Mouse (Mus musculus): ENCODE measurements at regions not wholly inside any gene's neighbourhood (a gene's known extent, or its start where the extent isn't known, plus 50 kb on each side); places are given as distances from the start of the nearest gene placed in this dataset.

DNA sequence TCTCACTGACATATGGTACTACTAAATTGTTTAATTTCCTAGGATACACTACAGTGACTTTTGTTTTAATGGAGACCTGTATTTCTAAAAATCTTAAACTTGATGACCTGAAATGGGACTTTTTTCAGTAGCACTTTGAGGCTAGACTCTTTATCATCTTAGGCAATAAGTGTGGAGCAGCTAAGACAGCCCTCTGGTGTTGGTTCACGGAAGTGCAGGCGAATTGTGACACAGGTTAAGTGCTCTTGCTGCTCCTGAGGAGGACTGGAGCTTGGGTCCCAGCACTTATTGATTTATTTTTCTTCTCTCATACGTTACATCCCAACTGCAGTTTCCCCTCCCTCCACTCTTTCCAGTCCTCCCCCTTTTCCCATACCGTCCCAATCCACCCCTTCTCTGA lies 92.1 kb upstream of the Fam174b start:
- no peak overlapping the region for H3K4me3 ChIP-seq (ENCODE audit: inconsistent target)
- no peaks in the 10 kb centered on the region for H3K79me2 ChIP-seq (ENCODE audit: inconsistent target)
- H3K36me3 ChIP-seq (ENCODE audit: inconsistent target), result no peaks in the 10 kb centered on the region
- no peak overlapping the region for H3K27ac ChIP-seq
- 33% methylated on average over 4 of the region's 4 CpGs for WGBS (ENCODE audit: missing documents)

GRCm38 (mm10) chr7:73647140-73647539 lies 93.0 kb upstream of the Fam174b start:
- WGBS (ENCODE audit: missing documents), result 72% methylated on average over 4 of the region's 4 CpGs
- H3K4me3 ChIP-seq (ENCODE audit: inconsistent target), result no peak overlapping the region
- no peak overlapping the region for H3K27ac ChIP-seq
- no peaks in the 10 kb centered on the region for H3K79me2 ChIP-seq (ENCODE audit: inconsistent target)
- no peaks in the 10 kb centered on the region for H3K36me3 ChIP-seq (ENCODE audit: inconsistent target)

DNA sequence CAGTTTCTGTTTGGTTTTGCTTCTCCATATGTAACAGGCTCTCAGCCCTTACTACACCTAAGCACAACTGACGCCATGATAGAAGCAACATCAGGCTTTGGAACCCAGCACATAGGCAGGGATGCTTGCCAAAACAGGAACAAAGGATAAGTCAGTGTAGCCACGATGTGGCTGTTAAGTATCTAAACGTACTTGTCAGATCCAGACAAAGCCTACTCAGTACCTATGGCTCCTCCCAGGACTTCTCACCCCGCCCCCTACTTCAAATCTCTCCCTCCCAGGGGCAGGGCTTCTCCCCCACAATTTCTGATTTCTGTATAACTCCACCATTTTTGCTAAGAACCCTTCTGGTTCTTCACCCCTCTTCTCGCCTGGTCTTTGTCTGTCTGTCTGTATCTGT lies 93.4 kb upstream of the Fam174b start:
- WGBS (ENCODE audit: missing documents), result 45% methylated on average over 5 of the region's 5 CpGs
- no peak overlapping the region for H3K27ac ChIP-seq

GRCm38 (mm10) chr7:73644362-73644904 lies 95.7 kb upstream of the Fam174b start:
- 72% methylated on average over 3 of the region's 4 CpGs for whole genome bisulfite sequencing (ENCODE audit: missing documents)
- no peak overlapping the region for H3K4me3 ChIP-seq (ENCODE audit: inconsistent target)
- no peak overlapping the region for H3K27ac ChIP-seq
- no peaks in the 10 kb centered on the region for H3K36me3 ChIP-seq (ENCODE audit: inconsistent target)
- H3K79me2 ChIP-seq (ENCODE audit: inconsistent target), result no peaks in the 10 kb centered on the region

More for the DNA sequence above, 93.4 kb upstream of the Fam174b start:
- Histone ChIP-seq H3K79me2 (ENCODE audit: inconsistent target) (no peaks in the 10 kb centered on the region), H3K36me3 (ENCODE audit: inconsistent target) (no peaks in the 10 kb centered on the region), H3K4me3 (ENCODE audit: inconsistent target) (no peak overlapping the region)

DNA sequence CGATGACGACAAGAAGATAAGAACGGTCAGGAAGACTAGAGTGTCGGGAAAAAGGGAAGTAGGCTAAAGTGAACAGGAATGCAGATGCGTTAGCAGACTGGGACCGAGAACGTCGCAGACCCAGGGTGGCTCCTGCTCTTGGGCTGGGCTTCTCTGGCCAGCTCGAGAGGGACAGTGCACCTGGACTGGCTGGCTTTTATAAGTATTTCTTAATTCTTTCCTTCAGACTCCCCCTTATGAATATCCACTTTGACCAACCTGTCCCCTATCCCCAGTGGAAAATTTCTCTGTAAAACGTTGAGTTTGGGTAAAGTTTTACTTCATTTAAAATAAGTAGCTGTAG lies 96.1 kb upstream of the Fam174b start:
- 58% methylated on average over 10 of the region's 10 CpGs for WGBS (ENCODE audit: missing documents)
- no peaks in the 10 kb centered on the region for H3K36me3 ChIP-seq (ENCODE audit: inconsistent target)

GRCm38 (mm10) chr7:73643306-73643992 lies 96.7 kb upstream of the Fam174b start:
- no peak overlapping the region for H3K27ac ChIP-seq
- no peaks in the 10 kb centered on the region for H3K36me3 ChIP-seq (ENCODE audit: inconsistent target)
- no peaks in the 10 kb centered on the region for H3K79me2 ChIP-seq (ENCODE audit: inconsistent target)
- no peak overlapping the region for H3K4me3 ChIP-seq (ENCODE audit: inconsistent target)
- 91% methylated on average over 17 of the region's 19 CpGs for WGBS (ENCODE audit: missing documents)

More for the DNA sequence above, 96.1 kb upstream of the Fam174b start:
- Histone ChIP-seq H3K79me2 (ENCODE audit: inconsistent target) (no peaks in the 10 kb centered on the region), H3K4me3 (ENCODE audit: inconsistent target) (no peak overlapping the region), H3K27ac (no peak overlapping the region)

GRCm38 (mm10) chr7:73640194-73640593 lies 98.6 kb upstream of the Chd2 start:
- H3K27ac ChIP-seq, result no peak overlapping the region
- H3K79me2 ChIP-seq (ENCODE audit: inconsistent target), result no peaks in the 10 kb centered on the region
- WGBS (ENCODE audit: missing documents), result 75% methylated on average over 2 of the region's 2 CpGs
- no peak overlapping the region for H3K4me3 ChIP-seq (ENCODE audit: inconsistent target)
- H3K36me3 ChIP-seq (ENCODE audit: inconsistent target), result no peaks in the 10 kb centered on the region

DNA sequence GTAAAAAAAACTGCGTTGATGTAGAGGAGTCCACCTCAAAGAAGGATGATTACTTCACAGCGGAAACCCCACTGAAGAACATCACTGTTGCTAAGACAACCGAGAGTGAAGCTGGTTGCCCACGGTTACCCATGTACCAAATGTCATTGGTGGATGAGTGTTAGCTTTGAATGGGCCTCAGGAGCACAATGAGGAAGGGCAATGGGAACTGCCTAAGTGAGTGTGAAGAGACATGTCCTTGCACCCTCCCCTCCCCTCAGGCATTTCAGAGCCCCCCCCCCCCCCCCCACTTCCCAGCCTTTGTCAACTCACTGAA lies 96.1 kb upstream of the Chd2 start:
- H3K4me3 ChIP-seq (ENCODE audit: inconsistent target), result no peak overlapping the region
- WGBS (ENCODE audit: missing documents), result 93% methylated on average over 4 of the region's 4 CpGs

GRCm38 (mm10) chr7:73637101-73637809 lies 95.6 kb upstream of the Chd2 start:
- H3K27ac ChIP-seq, result no peak overlapping the region
- no peaks in the 10 kb centered on the region for H3K79me2 ChIP-seq (ENCODE audit: inconsistent target)
- 89% methylated on average over 5 of the region's 5 CpGs for WGBS (ENCODE audit: missing documents)
- H3K36me3 ChIP-seq (ENCODE audit: inconsistent target), result no peaks in the 10 kb centered on the region
- H3K4me3 ChIP-seq (ENCODE audit: inconsistent target), result no peak overlapping the region

More for the DNA sequence above, 96.1 kb upstream of the Chd2 start:
- Histone ChIP-seq H3K79me2 (ENCODE audit: inconsistent target) (no peaks in the 10 kb centered on the region), H3K27ac (no peak overlapping the region), H3K36me3 (ENCODE audit: inconsistent target) (no peaks in the 10 kb centered on the region)

- H3K27ac ChIP-seq, result no peak overlapping the region
- H3K4me3 ChIP-seq (ENCODE audit: inconsistent target), result no peak overlapping the region
- no peaks in the 10 kb centered on the region for H3K79me2 ChIP-seq (ENCODE audit: inconsistent target)
- 96% methylated on average over 9 of the region's 9 CpGs for WGBS (ENCODE audit: missing documents)
- H3K36me3 ChIP-seq (ENCODE audit: inconsistent target), result no peaks in the 10 kb centered on the region
Measured at GRCm38 (mm10) chr7:73635422-73635821, 93.8 kb upstream of the Chd2 start.

DNA sequence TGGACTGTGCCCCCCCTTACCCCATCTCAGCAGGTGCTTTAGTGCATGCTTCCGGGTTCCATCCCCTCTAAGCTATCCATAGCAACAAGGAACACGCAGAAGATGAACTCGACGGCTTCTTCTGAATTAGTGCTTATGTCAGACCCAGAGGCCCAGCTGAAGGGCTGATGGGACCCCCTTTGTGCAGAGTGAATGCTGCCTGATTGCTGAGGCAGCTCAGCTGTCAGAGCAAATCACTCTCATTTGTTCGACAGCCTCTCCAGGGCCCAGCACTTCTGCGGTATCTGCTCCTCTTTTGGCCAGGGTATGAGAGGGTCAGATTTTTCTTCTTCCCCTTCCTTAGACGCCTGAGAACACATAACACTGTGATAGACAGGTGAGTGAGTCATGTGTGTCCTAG lies 89.2 kb upstream of the Chd2 start:
- H3K79me2 ChIP-seq (ENCODE audit: inconsistent target), result no peaks in the 10 kb centered on the region
- H3K4me3 ChIP-seq (ENCODE audit: inconsistent target), result no peak overlapping the region
- no peak overlapping the region for H3K27ac ChIP-seq
- WGBS (ENCODE audit: missing documents), result 92% methylated on average over 7 of the region's 7 CpGs
- H3K36me3 ChIP-seq (ENCODE audit: inconsistent target), result no peaks in the 10 kb centered on the region

GRCm38 (mm10) chr7:73629182-73629581 lies 87.6 kb upstream of the Chd2 start:
- no peak overlapping the region for H3K27ac ChIP-seq
- H3K4me3 ChIP-seq (ENCODE audit: inconsistent target), result no peak overlapping the region
- no peaks in the 10 kb centered on the region for H3K36me3 ChIP-seq (ENCODE audit: inconsistent target)
- H3K79me2 ChIP-seq (ENCODE audit: inconsistent target), result no peaks in the 10 kb centered on the region
- WGBS (ENCODE audit: missing documents), result 90% methylated on average over 2 of the region's 2 CpGs

DNA sequence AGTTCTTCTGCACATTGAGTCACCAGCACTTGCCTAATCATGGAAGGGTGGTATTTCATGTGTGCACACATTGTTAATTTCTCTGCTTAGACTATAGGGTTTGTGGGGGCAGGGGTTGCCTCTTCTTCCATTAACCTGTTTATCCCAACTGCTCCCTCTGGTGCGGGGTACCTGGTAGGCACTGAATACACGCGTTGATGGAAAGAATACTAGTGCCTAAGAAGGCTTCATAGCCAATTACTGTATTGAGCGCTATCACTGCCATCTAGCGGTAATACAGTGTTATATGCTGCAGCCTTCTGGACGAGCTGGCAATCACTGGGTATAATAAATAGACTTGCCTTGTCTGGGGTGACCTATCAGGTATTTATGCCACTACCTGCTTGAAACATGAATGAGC lies 86.4 kb upstream of the Chd2 start:
- Histone ChIP-seq H3K27ac (no peak overlapping the region), H3K79me2 (ENCODE audit: inconsistent target) (no peaks in the 10 kb centered on the region), H3K4me3 (ENCODE audit: inconsistent target) (no peak overlapping the region), H3K36me3 (ENCODE audit: inconsistent target) (no peaks in the 10 kb centered on the region)
- WGBS (ENCODE audit: missing documents), result 0% methylated on average over 6 of the region's 6 CpGs

DNA sequence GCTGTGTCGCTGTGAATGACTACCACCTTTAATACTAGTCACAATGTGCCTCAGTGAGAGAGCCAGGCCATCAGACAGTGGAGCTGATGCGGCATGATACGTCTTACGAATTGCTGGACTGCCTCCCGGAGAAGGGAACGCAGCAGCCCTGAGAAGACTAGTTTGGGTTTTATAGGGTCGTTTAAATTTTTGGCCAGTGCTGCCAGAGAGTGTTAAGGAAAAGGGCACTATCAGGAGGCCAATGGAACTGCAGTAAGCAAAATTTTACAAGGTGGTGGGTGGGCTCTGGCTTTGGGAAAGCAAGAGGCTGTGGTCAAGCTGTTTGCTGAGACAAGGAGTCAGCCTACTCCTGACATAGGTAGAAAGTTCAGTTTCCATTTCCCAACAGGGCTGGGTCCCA lies 84.7 kb upstream of the Chd2 start:
- no peaks in the 10 kb centered on the region for H3K79me2 ChIP-seq (ENCODE audit: inconsistent target)
- WGBS (ENCODE audit: missing documents), result 92% methylated on average over 7 of the region's 7 CpGs
- no peak overlapping the region for H3K4me3 ChIP-seq (ENCODE audit: inconsistent target)
- H3K36me3 ChIP-seq (ENCODE audit: inconsistent target), result no peaks in the 10 kb centered on the region
- no peak overlapping the region for H3K27ac ChIP-seq

GRCm38 (mm10) chr7:73625651-73626050 lies 84.0 kb upstream of the Chd2 start:
- Histone ChIP-seq H3K27ac (no peak overlapping the region), H3K79me2 (ENCODE audit: inconsistent target) (no peaks in the 10 kb centered on the region), H3K4me3 (ENCODE audit: inconsistent target) (no peak overlapping the region), H3K36me3 (ENCODE audit: inconsistent target) (no peaks in the 10 kb centered on the region)

All from macrophage (primary cell).